8 mouse cellular contexts compared by ENCODE assay signal in the genomic region with DNA sequence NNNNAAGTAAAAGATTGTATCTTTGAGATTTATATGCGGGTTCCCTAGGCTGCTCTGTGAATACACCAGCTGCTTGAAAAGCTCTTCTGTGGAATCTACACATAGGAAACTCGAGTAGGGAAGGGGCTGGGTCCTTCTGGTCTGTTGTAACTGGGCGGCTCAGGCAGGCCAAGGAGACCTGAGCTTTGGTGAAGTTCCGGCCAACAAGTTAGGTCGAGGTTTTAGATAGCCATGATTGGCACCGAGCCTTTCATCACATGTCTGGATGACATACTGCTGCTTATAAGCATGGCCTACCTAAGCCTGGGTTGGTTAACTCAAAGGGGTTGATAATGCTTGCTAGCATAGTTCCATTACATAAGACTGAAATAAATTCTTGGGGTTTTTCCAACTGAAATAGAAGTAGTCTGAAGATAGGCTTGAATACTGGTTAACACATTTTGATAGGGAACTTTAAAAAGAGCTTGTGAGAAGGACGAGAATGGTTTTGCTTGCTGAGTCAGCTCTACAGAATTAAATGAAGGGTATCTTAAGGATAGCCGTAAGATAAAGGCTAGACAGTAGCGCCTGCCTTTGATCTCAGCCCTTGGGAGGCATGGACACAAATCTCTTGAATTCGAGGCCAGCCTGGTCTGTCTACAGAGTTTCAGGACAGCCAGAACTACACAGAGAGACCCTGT. TPM values are rescaled to one million over a fixed set of nuclear protein-coding genes. Genes with fewer than 3 reads are reported as not detected.
DNase-seq lines count a peak whose midpoint lies in the region; ATAC-seq and TF ChIP-seq lines count a peak whose summit lies in the region.

No protein-coding gene starts in this region.

- H3K27me3 ChIP-seq in G1E (ENCODE audit: insufficient read depth, low read length), result no peaks in the 10 kb centered on the region
- no peaks in the 10 kb centered on the region for H3K27me3 ChIP-seq in liver, embryonic 16.5 days (ENCODE audit: control insufficient read depth, insufficient read depth, low read depth, low read length)
- H3K27me3 ChIP-seq in neural tube, embryonic 11.5 days (ENCODE audit: control insufficient read depth, insufficient read depth, low read length), result no peaks in the 10 kb centered on the region

- peak overlapping the region; percentile 81 for H3K4me3 ChIP-seq in G1E (ENCODE audit: low read depth, low read length)
- H3K4me3 ChIP-seq in liver, embryonic 16.5 days (ENCODE audit: low read depth, low read length), result peak overlapping the region; percentile 87
- H3K4me3 ChIP-seq in neural tube, embryonic 11.5 days (ENCODE audit: low read depth, low read length), result peak overlapping the region; percentile 98

- peak overlapping the region; percentile 95 for H3K9ac ChIP-seq in liver, embryonic 16.5 days (ENCODE audit: low read depth, low read length)
- peak overlapping the region; percentile 99 for H3K9ac ChIP-seq in neural tube, embryonic 11.5 days (ENCODE audit: low read length)

- TF ChIP-seq CTCF in G1E (IDR thresholded peaks at IDR 0.05; ENCODE audit: low read depth, low read length), result no peak

- no peaks in the 10 kb centered on the region for H3K9me3 ChIP-seq in G1E (replicated peaks)
- H3K9me3 ChIP-seq in liver, embryonic 16.5 days (replicated peaks; ENCODE audit: control insufficient read depth, low read length), result no peaks in the 10 kb centered on the region
- H3K9me3 ChIP-seq in neural tube, embryonic 11.5 days (ENCODE audit: control insufficient read depth, low read length), result no peaks in the 10 kb centered on the region

- peaks cover 55% of the 10 kb centered on the region for H3K36me3 ChIP-seq in G1E (replicated peaks)
- H3K36me3 ChIP-seq in liver, embryonic 16.5 days (ENCODE audit: control insufficient read depth, insufficient read depth), result peaks cover 18% of the 10 kb centered on the region
- peaks cover 16% of the 10 kb centered on the region for H3K36me3 ChIP-seq in neural tube, embryonic 11.5 days (ENCODE audit: control insufficient read depth, insufficient read depth, low read length)

- 1% methylated on average over 10 of the region's 10 CpGs for WGBS in liver, embryonic 16.5 days (ENCODE audit: insufficient replicate concordance)
- WGBS in neural tube, embryonic 11.5 days, result 8% methylated on average over 10 of the region's 10 CpGs

- H3K4me1 ChIP-seq in G1E (ENCODE audit: insufficient read depth, low read depth, low read length), result peaks cover 52% of the 10 kb centered on the region
- peaks cover 41% of the 10 kb centered on the region for H3K4me1 ChIP-seq in liver, embryonic 16.5 days (ENCODE audit: control insufficient read depth, low read depth, low read length)
- H3K4me1 ChIP-seq in neural tube, embryonic 11.5 days (ENCODE audit: control insufficient read depth, insufficient read depth, low read length), result peaks cover 13% of the 10 kb centered on the region; the same call in 1 of the 2 replicates

- H3K27ac ChIP-seq in liver, embryonic 16.5 days (ENCODE audit: low read length), result peak overlapping the region; percentile 93
- no peak overlapping the region for H3K27ac ChIP-seq in neural tube, embryonic 11.5 days (ENCODE audit: low read depth, low read length)

- no peak for ATAC-seq in G1E (ENCODE audit: extremely low read depth, insufficient number of reproducible peaks, low FRiP score, poor library complexity, severe bottlenecking)
- ATAC-seq in liver, embryonic 16.5 days (ENCODE audit: low read depth), result peak; percentile 10; the same call in 1 of the 2 replicates
- ATAC-seq in neural tube, embryonic 11.5 days (ENCODE audit: insufficient read depth, low FRiP score, low TSS enrichment), result no peak

- DNase-seq in A20 (ENCODE audit: low read depth, low spot score), result peak; percentile 55
- no peak for DNase-seq in G1E (ENCODE audit: low spot score)
- peak; percentile 61 for DNase-seq in embryo, embryonic 10 days (ENCODE audit: low spot score)
- DNase-seq in heart, adult 11 months, result peak; percentile 98
- peak; percentile 71 for DNase-seq in kidney, adult 11 months
- DNase-seq in neural tube, embryonic 11.5 days (ENCODE audit: low spot score), result peak; percentile 14
- no peak for DNase-seq in thymus, postnatal 36 days

- H3K4me2 ChIP-seq in liver, embryonic 16.5 days (ENCODE audit: low read depth, low read length), result peak overlapping the region; percentile 73
- H3K4me2 ChIP-seq in neural tube, embryonic 11.5 days (ENCODE audit: low read depth), result peak overlapping the region; percentile 81

RNA-seq across cellular contexts. Expression of a gene that starts 1.5 kb away (rescaled TPM):
- 544 and 609 TPM in 2 replicates for total RNA-seq in G1E (2014; fragmentation: Nextera tagmentation)
- 1,963 and 1,995 TPM in 2 replicates for total RNA-seq in G1E (2017)
- 99.4 and 167 TPM in 2 replicates for polyA plus RNA-seq in G1E (2012)
- polyA plus RNA-seq in liver, embryonic 16.5 days (2015; fragmentation: Nextera tagmentation; extraction: Ambion mirVana), result 301 and 339 TPM in 2 replicates
- polyA plus RNA-seq in neural tube, embryonic 11.5 days (2014; fragmentation: Nextera tagmentation; extraction: Ambion mirVana), result 854 and 893 TPM in 2 replicates

RNA-seq across cellular contexts. Expression of a gene that starts 21.9 kb away (rescaled TPM):
- total RNA-seq in G1E (2014; fragmentation: Nextera tagmentation) (209 and 228 TPM in 2 replicates), G1E (2017) (269 and 315 TPM in 2 replicates)
- 268 and 269 TPM in 2 replicates for polyA plus RNA-seq in G1E (2012)
- polyA plus RNA-seq in liver, embryonic 16.5 days (2015; fragmentation: Nextera tagmentation; extraction: Ambion mirVana), result 171 and 201 TPM in 2 replicates
- polyA plus RNA-seq in neural tube, embryonic 11.5 days (2014; fragmentation: Nextera tagmentation; extraction: Ambion mirVana), result 584 and 611 TPM in 2 replicates

RNA-seq across cellular contexts. Expression of a gene that starts 21.9 kb away (rescaled TPM):
- total RNA-seq in G1E (2014; fragmentation: Nextera tagmentation) (83.3 and 97.0 TPM in 2 replicates), G1E (2017) (134 TPM in 2 replicates)
- 3.7 and 5.8 TPM in 2 replicates for polyA plus RNA-seq in G1E (2012)
- 60.8 and 69.4 TPM in 2 replicates for polyA plus RNA-seq in liver, embryonic 16.5 days (2015; fragmentation: Nextera tagmentation; extraction: Ambion mirVana)
- 85.0 and 91.4 TPM in 2 replicates for polyA plus RNA-seq in neural tube, embryonic 11.5 days (2014; fragmentation: Nextera tagmentation; extraction: Ambion mirVana)

RNA-seq across cellular contexts. Expression of a gene that starts 29.5 kb away (rescaled TPM):
- total RNA-seq in G1E (2014; fragmentation: Nextera tagmentation) (not detected in 2 replicates), G1E (2017) (0.05 TPM in 1 of 2 replicates, not detected in the other)
- polyA plus RNA-seq in G1E (2012), result not detected in 2 replicates
- 0.14 and 0.20 TPM in 2 replicates for polyA plus RNA-seq in liver, embryonic 16.5 days (2015; fragmentation: Nextera tagmentation; extraction: Ambion mirVana)
- polyA plus RNA-seq in neural tube, embryonic 11.5 days (2014; fragmentation: Nextera tagmentation; extraction: Ambion mirVana), result not detected in 2 replicates

RNA-seq across cellular contexts. Expression of a gene that starts 46.2 kb away (rescaled TPM):
- total RNA-seq in G1E (2014; fragmentation: Nextera tagmentation), result 2,076 and 2,077 TPM in 2 replicates
- total RNA-seq in G1E (2017), result 2,841 and 2,974 TPM in 2 replicates
- 1,412 and 1,783 TPM in 2 replicates for polyA plus RNA-seq in G1E (2012)
- 1,845 and 1,875 TPM in 2 replicates for polyA plus RNA-seq in liver, embryonic 16.5 days (2015; fragmentation: Nextera tagmentation; extraction: Ambion mirVana)
- polyA plus RNA-seq in neural tube, embryonic 11.5 days (2014; fragmentation: Nextera tagmentation; extraction: Ambion mirVana), result 2,381 and 2,418 TPM in 2 replicates

Comparison
In these comparisons a context has a peak if more than half of its experiments do, and no peak if none do; other contexts are left out.
1. DNase-seq: peak in A20 (single experiment), embryo, embryonic 10 days (single experiment), heart, adult 11 months (single experiment), kidney, adult 11 months (single experiment) and neural tube, embryonic 11.5 days (single experiment); none in G1E (single experiment) and thymus, postnatal 36 days (0 of 2).
2. Peak in every context shown above with its lines, with median percentiles within 50 percentile points of each other: H3K4me3 ChIP-seq.